Mouse (Mus musculus) cerebellum, adult 2 months (tissue): Measurements from ENCODE around the gene Arsg.

Experiments used
- CTCF ChIP-seq: fragments of 200-500 bp; IDR thresholded peaks from 2 replicates; pipeline ENCODE4 v1.5.1; 2011; ENCODE audit warnings: low read depth, mild to moderate bottlenecking, control low read depth, low read length, moderate library complexity, borderline replicate concordance; ENCODE audit not compliant: insufficient read depth
- POLR2A ChIP-seq: fragments of 200-500 bp; IDR thresholded peaks from 2 replicates; pipeline ENCODE4 v1.6.1; 2011; ENCODE audit warnings: low read length, control low read depth, borderline replicate concordance; ENCODE audit not compliant: insufficient read depth

GRCm38 (mm10) chr11:109442166-109442730 is 30.9 kb upstream of the Arsg start:
- TF ChIP-seq POLR2A (no peak), CTCF (no peak)
